Mouse (Mus musculus): ENCODE data around the gene Usp40. TPM values are rescaled to one million over a fixed set of nuclear protein-coding genes. Genes with fewer than 3 reads are reported as not detected.

Usp40 gene
- 5.8 and 15.8 TPM in 2 replicates for polyA plus RNA-seq (2012; rRNA removed; ENCODE audit: low replicate concordance)

DNA sequence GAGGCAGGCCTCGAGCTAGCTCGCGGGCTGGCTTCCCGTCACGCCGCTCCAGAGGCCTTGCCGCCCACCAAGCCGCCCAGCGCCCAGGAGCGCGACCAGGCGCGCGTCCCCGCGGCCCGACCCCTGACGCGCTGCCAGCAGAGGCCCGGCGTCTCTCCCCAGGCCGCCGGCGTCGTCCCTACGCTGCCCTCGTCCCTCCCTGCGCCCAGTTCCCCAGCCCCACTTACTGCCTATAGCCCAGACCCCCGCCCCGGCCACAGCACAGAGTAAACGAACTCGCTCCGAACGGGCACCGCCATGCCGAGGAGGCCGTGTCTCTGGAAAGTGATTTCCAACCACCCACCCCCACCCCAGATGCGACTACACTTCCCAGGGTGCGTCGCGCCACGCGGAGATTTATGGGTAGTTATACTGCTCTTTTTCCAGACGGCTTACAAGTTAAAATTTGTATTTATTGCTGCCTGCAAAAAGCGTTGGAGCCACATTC is at the start of gene Usp40:
TSS of gene Usp40 (minus strand) at position 341 of the 487 bp plus-strand sequence.

DNA sequence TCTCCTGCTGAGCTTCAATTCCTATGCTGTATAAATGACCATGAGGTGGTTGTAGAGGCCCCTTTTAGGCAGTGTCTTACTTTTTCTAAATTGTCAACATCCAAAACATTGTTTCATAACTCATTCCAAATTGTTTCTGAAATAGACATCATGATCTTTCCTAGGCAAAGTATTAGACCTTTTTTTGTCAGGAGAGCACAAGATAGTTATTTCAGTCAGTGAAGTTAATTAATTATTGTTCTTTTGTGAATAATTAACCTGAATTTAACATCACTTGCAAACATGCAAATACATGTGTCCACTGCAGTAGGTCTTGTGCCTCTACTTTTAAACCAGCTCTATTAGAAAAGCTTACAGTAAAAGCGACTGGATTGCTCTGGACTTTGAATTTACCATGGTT is 46.7 kb upstream of the Usp40 start, which contains the start of gene Ugt1a10:
TSS of gene Ugt1a10 (plus strand) at position 301 of the 400 bp plus-strand sequence.

Other genes with a start within 250 kb of the Usp40 start
- gene Sag, start 204.9 kb downstream of the Usp40 start, polyA plus RNA-seq (2012; rRNA removed; ENCODE audit: low replicate concordance) = 0.31 and 0.65 TPM in 2 replicates
- 51.3 and 67.1 TPM in 2 replicates for gene Dgkd, start 155.3 kb downstream of the Usp40 start, polyA plus RNA-seq (2012; rRNA removed; ENCODE audit: low replicate concordance)
- not detected in 2 replicates for gene Ugt1a10, start 46.8 kb upstream of the Usp40 start, polyA plus RNA-seq (2012; rRNA removed; ENCODE audit: low replicate concordance)
- 0.10 and 0.30 TPM in 2 replicates for gene Ugt1a9, start 62.2 kb upstream of the Usp40 start, polyA plus RNA-seq (2012; rRNA removed; ENCODE audit: low replicate concordance)
- 0.11 TPM in 1 of 2 replicates, not detected in the other for gene Ugt1a8, start 79.3 kb upstream of the Usp40 start, polyA plus RNA-seq (2012; rRNA removed; ENCODE audit: low replicate concordance)
- gene Ugt1a7c, start 86.5 kb upstream of the Usp40 start, polyA plus RNA-seq (2012; rRNA removed; ENCODE audit: low replicate concordance) = 2.8 and 3.6 TPM in 2 replicates
- 18.2 and 37.5 TPM in 2 replicates for gene Ugt1a6b, start 94.7 kb upstream of the Usp40 start, polyA plus RNA-seq (2012; rRNA removed; ENCODE audit: low replicate concordance)
- 24.6 and 50.6 TPM in 2 replicates for gene Ugt1a6a, start 126.3 kb upstream of the Usp40 start, polyA plus RNA-seq (2012; rRNA removed; ENCODE audit: low replicate concordance)
- gene Ugt1a5, start 157.5 kb upstream of the Usp40 start, polyA plus RNA-seq (2012; rRNA removed; ENCODE audit: low replicate concordance) = 0.10 and 0.46 TPM in 2 replicates
- gene Ugt1a2, start 192.1 kb upstream of the Usp40 start, polyA plus RNA-seq (2012; rRNA removed; ENCODE audit: low replicate concordance) = 0.16 and 0.23 TPM in 2 replicates
- gene Dnajb3, start 197.2 kb upstream of the Usp40 start, polyA plus RNA-seq (2012; rRNA removed; ENCODE audit: low replicate concordance) = 0.52 and 1.2 TPM in 2 replicates
- gene Ugt1a1, start 203.4 kb upstream of the Usp40 start, polyA plus RNA-seq (2012; rRNA removed; ENCODE audit: low replicate concordance) = 0.66 and 2.0 TPM in 2 replicates
- 0.16 TPM in 2 replicates for gene Mroh2a, start 218.4 kb upstream of the Usp40 start, polyA plus RNA-seq (2012; rRNA removed; ENCODE audit: low replicate concordance)

Measured in mammary gland, adult 2 months (tissue).